Mouse (Mus musculus): ENCODE data around the gene Npm3.

GRCm38 (mm10) chr19:45727231-45727630 is 22.2 kb downstream of the Npm3 start:
- TF ChIP-seq GATA1 (IDR thresholded peaks at IDR 0.05; ENCODE audit: borderline replicate concordance, low read length): no peak
- TF ChIP-seq FLI1 (IDR thresholded peaks at IDR 0.05; ENCODE audit: low read length): no peak

Measured in megakaryocyte, embryonic 14.5 days (primary cell).